Mouse (Mus musculus): ENCODE results near the gene Tsga13.

The Tsga13 gene

DNA sequence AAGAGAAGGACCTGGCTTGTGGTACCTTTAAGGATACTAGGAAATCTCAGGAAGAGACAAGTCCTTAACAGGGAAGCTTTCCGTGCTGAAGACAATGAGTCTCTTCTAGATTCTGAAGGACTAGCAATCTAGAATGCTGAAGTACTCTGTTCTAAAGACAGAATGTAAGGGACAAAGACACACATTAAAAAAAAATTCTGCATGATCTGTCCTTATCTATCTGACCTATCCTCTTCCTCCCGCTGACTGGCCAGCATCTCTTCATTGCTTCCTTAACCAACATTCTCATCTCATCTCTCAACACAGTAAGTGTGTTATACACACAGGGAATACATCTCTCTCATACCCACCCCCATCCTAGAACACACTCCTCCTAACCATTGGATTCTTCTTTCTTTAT lies at the start of gene Tsga13:
Tsga13 (minus strand) TSS at position 101 of the 400 bp plus-strand sequence.
- no peak for DNase-seq (ENCODE audit: inconsistent age in 2 of 2, low spot score in 1 of 2)

DNA sequence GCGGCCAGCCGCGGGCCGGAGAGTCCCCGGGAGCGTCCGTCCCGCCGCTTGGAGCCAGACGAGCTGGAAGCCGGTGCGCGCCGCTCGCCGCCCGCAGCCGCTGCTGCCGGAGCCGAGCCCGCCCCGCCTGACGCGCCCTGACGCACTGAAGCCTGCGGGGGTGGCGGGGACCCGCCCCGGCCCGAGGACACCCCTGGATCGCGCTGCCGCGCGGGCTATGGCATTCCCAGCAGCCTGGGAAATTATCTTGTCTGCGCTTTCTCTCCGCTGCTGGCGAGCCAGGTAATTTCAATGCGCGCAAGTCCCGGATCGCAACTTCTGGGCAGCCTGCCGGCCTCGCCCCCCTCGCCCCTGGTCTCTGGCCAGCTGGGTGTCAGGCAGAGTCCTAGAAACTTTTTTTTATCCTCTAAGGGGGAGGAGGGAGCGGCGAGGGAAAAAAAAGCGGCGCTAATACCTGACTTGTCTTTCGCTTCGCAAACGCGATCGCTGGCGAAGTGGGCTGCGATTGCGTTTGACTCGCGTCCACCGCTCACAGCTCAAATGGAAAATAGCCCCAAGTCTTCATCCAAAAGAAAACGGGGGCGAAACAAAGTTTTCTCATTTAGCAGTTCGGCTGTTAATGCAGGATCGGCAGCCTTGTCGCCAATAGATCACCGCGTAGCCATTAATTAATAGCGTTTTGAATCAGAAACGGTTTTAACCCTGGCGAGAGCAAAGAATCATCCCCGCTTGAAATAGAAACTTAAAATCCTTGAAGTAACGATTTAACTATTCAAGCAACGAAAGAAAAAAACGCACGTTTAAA lies 43.6 kb upstream of the Tsga13 start, which contains the start of gene Klf14:
Klf14 (minus strand) TSS at position 343 of the 805 bp plus-strand sequence.
- peak; percentile 34 to 82 for DNase-seq (ENCODE audit: inconsistent age in 2 of 2, low spot score in 1 of 2)

DNA sequence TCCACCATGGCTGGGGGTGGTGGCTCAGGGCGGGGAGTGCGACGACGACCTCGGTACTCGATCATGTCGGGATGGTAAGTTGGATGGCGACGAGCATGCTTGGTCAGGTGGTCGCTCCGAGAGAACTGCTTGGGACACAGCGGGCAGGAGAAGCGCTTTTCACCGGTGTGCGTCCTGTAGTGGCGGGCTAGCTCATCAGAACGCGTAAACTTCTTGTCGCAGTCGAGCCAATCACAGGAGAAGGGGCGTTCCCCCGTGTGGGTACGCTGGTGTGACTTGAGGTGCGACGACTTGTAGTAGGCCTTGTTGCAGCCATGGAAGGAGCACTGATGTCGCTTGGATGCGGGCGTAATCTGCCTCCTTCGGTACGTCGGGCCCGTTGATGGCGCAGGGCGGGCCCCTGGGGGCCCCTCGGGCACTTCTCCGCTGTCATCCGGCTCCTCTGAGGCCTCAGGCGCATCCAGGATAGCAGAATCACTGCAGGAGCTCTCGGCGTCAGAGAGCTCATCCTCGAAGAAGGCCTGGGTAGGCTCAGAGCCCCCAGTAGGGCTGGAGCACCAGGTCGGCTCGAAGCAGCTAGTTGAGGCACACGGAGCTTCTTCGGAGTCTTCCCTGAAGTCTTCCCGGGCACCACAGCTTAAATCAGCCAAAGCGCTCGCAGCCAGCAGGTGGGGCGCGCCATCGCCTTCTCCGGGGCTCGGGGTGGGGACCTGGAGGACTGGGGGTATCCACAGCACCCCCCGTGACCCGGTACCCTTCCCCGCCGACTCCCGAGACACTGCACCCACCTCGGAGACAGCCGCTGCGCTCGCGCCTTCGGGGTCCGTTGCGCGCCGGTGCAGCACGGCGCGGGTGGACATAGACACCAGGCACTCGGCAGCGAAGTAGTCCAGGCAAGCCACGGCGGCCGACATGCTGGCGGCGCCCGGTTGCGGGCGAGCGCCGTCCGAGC lies 42.7 kb upstream of the Tsga13 start:
- peak; percentile 12 to 44 for DNase-seq (ENCODE audit: inconsistent age in 2 of 2, low spot score in 1 of 2)

DNA sequence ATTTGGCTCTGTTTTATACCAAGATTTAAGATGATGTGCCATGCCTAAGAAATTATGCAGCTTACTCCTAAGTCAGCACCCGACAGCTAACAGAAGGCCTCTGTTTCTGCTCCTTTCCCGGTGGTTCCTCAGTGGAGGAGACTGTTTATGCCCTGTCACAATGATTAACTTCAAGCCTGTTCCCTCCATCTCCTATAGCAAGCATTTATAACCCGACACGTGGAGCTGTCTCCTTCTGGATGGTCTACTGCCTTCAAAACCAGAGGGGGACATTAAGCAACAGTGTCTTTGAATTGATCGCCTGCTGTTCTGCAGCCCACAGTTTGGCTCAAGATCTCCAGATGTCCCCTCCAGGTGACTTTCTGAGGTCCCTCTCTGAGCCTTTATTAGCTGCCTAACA lies 23.9 kb upstream of the Tsga13 start:
- DNase-seq (ENCODE audit: inconsistent age in 2 of 2, low spot score in 1 of 2), result no peak

DNA sequence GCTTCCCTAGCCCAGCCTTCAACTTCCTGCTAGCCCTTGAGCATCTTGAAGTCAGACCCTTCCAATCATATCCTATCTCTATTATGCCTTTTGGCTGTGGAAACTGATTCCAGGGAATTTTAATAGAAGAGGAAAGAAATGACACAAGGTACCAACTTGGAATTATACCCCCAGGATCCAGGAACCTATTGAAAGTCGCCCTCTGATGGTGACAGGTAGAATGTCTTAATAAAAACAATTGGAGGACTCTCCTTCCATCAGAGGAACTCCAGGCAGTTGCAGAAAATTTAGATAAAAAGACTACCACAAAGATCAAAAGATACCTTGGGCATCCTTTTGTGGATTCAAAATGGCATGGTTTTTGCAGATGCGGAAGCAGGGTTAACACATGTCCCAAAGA lies 7.4 kb upstream of the Tsga13 start:
- peak in 1 of 2 experiments; percentile 32 for DNase-seq (ENCODE audit: inconsistent age in 2 of 2, low spot score in 1 of 2)

DNA sequence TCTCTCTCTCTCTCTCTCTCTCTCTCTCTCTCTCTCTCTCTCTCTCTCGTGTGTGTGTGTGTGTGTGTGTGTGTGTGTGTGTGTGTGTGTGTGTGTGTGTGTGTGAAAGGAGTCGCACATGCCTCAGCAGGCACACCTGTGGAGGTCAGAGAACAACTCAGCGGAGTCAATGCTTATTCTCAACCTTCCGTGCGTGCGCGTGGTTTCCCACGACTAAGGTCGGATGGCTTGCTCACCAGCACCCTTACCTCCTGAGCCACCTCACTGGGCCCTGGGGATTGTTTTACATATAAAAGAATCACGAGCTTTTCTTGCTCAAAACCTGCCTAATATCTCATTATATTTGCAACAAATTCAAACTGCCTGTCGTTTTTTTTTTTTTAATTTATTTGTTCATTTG lies 6.5 kb upstream of the Tsga13 start:
- DNase-seq (ENCODE audit: inconsistent age in 2 of 2, low spot score in 1 of 2), result no peak

DNA sequence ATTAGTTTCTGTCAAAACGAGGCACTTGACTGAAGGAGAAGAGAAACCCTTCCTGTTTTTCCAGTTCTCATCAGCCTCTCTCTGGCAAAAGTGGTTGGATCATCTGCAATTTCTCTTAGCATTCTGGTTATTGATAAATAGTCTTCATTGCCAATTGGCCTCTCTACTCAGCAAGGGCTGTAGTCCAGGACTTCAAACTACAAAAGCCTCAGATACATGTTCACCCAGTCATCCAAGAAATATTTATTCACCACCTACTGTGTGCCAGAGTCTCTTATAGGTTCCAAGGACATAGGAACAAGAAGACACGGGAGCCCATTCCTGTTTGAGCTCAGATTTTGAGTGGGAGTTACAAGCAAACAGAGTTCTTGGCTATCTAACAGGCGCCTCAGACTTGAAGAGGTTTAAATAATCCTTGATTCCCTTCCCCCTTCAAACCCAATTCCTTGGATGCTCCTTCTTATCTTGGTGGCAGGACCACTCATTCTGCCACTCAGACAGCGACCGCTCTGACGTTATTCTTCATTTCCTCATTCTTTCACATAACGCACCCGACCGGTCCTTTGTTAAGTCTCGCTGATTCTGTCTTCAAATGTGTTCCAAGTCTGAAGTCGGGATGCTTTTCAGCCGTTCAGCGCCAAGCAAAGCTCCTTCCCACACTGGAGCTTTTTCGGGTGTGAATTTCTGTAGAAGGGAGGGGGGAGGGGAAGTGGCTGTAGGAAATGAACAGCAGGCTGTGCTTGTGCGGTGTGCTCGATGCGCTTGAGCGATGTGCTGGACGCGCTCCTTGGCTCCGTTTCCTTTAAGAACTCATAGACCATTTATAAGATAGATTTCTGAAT lies 5.7 kb upstream of the Tsga13 start:
- DNase-seq (ENCODE audit: inconsistent age in 2 of 2, low spot score in 1 of 2), result peak in 1 of 2 experiments; percentile 22

DNA sequence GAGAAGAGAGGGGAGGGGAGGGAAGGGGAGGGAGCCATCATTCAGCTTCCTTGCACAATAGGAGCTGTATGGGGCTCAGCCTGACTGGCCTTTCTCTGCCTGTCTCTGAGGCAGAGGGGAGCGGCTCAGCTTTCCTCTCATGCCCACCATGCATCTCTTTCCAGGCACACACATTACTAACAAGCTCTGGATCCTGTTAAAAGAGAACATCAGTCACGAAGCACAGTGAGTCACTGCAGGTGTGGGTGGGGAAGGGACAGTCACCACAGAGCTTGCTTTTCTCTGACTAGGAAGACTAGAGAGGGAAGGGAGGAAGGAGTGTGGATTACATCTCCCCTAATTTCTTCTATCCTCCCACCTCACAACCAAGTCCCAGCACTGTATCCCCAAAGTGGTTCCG lies 7.4 kb downstream of the Tsga13 start:
- no peak for DNase-seq (ENCODE audit: inconsistent age in 2 of 2, low spot score in 1 of 2)

DNA sequence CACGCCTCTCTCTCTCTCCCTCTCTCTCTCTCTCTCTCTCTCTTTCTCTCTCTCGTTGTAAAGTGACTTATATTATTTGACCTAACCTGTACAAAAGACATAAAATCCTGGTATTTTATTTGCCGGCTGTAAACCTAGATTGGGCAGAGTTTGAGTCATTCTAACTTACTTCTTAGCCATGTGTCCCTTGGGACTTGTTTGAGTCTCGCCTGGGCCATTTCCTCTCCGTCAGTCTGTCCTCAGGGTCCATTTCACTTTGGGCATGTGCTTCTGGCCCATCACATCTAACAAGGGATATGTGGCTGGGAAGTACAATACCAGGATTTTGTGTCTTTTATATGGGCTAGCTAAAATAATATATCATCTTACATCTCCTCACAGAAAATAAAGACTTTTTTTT lies 10.5 kb downstream of the Tsga13 start:
- DNase-seq (ENCODE audit: inconsistent age in 2 of 2, low spot score in 1 of 2), result no peak

DNA sequence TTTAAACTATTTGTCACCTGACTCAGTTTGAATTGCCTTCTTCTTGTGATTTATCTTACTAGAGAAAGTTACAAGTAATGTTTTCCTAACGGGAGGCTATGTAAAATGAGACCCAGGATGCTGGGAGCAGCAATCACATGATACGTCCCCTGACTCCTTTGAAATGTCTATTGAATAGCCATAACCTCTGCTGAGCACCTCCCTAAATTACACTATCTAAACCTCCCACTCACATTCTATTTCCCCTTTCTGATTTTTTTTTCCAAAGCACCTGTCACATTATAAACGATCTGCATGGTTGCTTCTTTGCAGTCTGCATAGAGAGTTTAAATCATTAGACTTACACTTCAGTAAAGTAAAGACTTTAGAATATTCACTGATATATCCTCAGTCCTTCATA lies 11.3 kb downstream of the Tsga13 start:
- no peak for DNase-seq (ENCODE audit: inconsistent age in 2 of 2, low spot score in 1 of 2)

DNA sequence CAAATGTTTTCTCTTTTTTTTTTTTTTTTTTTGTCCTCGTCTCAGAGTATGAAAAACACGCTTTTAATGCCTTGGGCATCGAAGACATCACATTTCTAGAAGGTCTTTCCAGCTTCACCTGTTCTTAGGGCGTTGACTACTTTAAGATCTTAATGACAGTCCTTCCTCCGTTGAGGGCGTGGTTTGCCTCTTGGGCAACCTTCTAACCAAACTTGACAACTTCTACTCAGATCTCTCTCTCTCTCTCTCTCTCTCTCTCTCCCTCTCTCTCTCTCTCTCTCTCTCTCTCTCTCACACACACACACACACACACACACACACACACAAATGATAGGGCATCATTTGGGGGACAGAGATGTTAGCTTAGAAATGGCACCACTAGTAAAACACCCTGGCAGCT lies 17.9 kb downstream of the Tsga13 start:
- no peak for DNase-seq (ENCODE audit: inconsistent age in 2 of 2, low spot score in 1 of 2)

DNA sequence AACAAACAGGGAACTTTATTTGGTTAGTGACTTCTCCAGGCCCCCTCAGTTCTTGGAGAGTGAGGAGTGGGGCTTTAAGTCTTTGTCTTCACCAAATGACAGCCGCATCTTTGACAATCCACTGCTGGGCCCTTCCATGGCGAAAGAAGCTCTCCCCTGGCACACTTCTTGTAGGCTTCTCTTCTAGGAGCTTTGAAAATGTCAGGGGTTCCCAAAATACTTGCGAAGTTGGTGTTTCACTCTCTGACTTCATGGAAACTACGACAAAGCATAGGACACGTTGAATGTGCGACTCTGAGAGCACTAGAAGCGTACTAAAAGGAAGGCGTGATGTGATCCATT lies 18.4 kb downstream of the Tsga13 start:
- DNase-seq (ENCODE audit: inconsistent age in 2 of 2, low spot score in 1 of 2), result no peak

DNA sequence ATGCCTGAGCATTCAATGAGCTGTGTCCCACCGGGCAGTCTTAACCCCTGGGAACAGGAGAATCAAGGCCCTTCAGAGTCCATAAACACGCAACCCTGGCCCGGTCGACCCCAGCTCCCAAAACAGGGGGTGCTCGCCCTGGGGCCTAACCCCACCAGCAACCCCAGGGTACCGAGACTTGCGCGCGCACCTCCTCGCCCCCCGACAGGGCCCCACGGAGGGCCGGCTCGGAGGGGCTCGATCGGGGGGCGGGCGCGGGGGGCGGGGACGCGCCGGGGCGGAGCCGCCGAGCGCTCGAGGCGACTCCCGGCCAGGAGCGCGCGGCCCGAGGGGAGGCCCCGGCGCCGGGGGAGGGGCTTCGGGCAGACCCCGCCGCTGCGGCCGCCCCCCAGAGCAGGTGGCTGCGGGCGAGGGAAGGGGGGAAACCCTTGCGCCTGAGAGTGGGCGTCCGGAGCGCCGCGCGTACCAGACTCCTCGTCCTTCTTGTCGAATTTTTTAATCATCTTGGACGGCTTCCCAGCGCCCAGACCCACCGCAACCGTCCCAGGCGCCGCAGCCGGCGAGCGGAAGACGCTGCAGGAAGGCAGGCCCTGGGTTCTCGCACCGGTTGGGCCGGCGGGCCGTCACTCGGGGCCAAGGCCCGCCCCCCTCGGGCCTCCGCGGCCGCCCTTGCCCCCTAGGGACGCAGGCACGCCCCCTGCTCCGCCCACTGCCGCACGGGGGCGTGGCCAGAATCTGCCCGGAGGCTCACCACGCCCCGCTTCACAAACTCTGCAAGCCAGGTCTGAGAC lies 19.0 kb downstream of the Tsga13 start, which contains the start of gene Copg2:
Copg2 (minus strand) TSS at position 600 of the 791 bp plus-strand sequence.
- peak; percentile 97 to 99 for DNase-seq (ENCODE audit: inconsistent age in 2 of 2, low spot score in 1 of 2)

DNA sequence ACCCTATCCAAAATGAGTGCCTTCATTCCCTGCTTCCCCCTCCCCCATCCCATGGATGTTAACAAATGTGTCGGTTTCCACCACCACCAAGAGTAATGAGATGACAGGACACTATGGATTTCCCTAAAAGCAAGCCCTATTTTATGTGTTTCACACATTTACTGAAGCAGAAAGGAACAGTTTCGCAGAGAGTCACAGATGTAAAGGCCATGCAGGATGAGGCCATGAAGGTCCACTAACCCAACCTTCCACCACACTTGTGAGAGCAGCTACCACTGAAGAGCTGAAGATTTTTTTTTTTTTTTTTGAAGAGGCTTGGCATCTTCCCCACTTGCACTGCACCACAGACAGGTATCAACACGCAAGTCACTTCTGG lies 19.6 kb downstream of the Tsga13 start:
- peak; percentile 18 to 76 for DNase-seq (ENCODE audit: inconsistent age in 2 of 2, low spot score in 1 of 2)

DNA sequence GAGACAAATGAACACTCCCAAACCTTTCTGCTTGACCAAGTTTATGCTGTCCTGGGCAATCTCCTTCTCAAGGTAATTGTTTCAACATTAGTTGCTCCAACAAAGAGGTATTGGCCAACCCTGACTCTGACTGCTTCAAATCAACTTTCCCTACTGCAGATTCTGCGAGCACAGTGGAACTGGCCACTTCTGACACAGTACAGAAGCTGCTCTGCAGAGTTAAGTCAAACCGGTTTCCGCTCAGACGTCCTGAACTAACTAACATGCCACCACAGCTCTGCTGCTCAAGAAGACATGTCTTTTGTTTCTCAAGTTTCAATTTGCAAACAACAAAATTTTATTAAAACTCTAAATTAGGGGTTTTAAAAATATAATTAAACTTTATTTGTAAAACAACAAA lies 22.3 kb downstream of the Tsga13 start:
- DNase-seq (ENCODE audit: inconsistent age in 2 of 2, low spot score in 1 of 2), result peak in 1 of 2 experiments; percentile 43

DNA sequence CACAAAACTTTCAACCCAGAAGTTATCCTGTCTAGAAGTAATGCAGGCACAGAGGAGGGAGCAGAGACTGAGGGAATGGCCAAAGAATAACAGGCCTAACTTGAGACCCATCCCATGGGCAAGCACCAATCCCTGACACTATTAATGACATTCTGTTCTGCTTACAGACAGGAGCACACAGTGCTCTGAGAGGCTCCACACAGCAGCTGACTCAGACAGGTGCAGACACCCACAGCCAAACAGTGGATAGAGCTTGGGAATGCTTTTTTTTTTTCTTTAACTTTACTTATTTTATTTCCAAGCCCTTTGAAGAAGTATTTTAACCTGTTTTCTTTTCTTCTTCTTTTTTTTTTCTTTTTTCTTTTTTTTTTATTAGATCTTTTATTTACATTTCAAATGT lies 23.6 kb downstream of the Tsga13 start:
- no peak for DNase-seq (ENCODE audit: inconsistent age in 2 of 2, low spot score in 1 of 2)

DNA sequence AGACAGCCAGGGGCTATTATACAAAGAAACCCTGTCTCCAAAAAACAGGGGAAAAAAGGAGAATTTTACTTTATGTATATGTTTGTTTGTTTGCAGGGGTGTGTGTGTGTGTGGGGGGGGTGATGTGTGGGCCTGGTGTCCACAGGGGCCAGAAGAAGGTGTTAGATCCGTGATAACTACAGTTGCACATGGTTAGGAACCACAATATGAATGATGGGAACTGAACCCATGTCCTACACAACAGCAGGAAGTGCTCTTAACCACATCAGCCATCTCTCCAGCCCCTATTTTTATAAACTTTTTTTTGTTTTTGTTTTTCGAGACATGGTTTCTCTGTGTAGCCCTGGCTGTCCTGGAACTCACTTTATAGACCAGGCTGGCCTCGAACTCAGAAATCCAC lies 30.5 kb downstream of the Tsga13 start:
- DNase-seq (ENCODE audit: inconsistent age in 2 of 2, low spot score in 1 of 2), result no peak

DNA sequence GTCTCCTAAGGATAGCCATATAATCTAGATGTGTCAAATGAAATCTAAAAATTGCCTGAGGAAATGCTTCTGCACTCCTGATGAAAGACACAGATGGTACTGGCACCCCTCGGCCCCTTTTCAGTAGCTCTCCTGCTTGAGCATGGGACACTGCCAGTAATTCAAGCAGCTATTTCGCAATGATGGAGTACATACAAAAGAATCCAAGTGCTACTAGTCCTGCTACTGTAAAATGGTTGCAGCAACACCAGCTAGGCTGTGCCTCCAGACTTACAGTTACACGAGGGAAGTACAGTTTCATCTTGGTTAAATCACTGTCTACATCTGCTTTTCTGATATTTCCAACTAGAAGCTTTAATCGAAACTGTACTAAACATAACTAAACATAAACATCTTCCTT lies 31.9 kb downstream of the Tsga13 start:
- peak in 1 of 2 experiments; percentile 36 for DNase-seq (ENCODE audit: inconsistent age in 2 of 2, low spot score in 1 of 2)

DNA sequence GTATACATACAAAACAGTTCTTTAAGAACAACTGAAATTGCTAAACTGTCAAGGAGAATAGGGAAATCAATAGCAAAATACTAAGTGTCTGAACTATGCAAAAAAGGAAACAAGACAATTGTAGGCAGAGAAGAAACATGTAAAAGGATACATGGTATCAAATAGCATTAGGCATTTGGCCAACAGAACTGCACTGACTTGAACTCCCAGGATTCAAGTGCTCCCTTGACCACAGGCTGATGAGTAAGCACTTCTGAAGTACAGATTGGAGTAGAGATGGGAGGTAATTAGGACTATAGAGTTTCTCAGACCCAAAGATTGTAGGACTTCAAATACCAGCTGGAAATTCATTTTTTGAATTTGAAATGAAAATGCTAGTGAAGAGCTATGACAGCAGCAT lies 38.7 kb downstream of the Tsga13 start:
- no peak for DNase-seq (ENCODE audit: inconsistent age in 2 of 2, low spot score in 1 of 2)

DNA sequence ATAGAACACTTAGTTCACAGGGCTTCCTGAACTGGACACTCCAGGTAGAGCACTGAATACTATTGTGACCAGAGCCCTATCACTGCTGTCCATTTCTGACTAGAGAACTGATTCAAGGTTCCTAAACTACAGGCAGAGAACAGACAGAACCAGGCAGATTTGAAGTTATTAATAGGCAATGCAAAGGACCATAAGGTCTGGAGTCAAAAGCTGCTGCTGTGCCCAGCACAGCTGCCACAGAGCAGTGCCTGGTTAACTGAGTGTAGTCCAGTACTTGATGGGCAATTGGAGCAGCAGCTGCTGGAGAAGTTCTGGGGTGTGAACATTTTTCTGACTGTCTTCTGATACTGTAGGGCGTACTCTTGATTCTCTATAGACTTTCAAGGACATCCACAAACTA lies 48.9 kb downstream of the Tsga13 start:
- no peak for DNase-seq (ENCODE audit: inconsistent age in 2 of 2, low spot score in 1 of 2)
